Mouse (Mus musculus) liver, embryonic 14.5 days (tissue): ENCODE measurements at regions not wholly inside any gene's neighbourhood (a gene's known extent, or its start where the extent isn't known, plus 50 kb on each side); places are given as distances from the start of the nearest gene placed in this dataset.

Source experiments
- ATAC-seq: fragments of 200-750 bp; cut with Nextera tagmentation; 2 replicates; pipeline ENCODE4 v1.8.0; 2017; ENCODE audit warnings: moderate number of reproducible peaks, mild to moderate bottlenecking, moderate library complexity; ENCODE audit not compliant: insufficient read depth
- DNase-seq, 3 experiments: peaks; one replicate each; pipeline ENCODE4 v3.0.0-alpha.2; 2012 to 2013; ENCODE audit warnings: low read depth in 3 of 3, low spot score in 3 of 3
- H3K27ac ChIP-seq: fragments of 300-500 bp; sonication (generic); 2 replicates; pipeline ENCODE4 v1.5.1; 2014; ENCODE audit warnings: moderate library complexity, mild to moderate bottlenecking, control low read depth, inconsistent platforms
- H3K27me3 ChIP-seq: fragments of 300-500 bp; sonication (generic); 2 replicates; pipeline ENCODE4 v1.6.1; 2014; ENCODE audit warnings: mild to moderate bottlenecking, low read length, moderate library complexity; ENCODE audit not compliant: control insufficient read depth, insufficient read depth
- H3K36me3 ChIP-seq: fragments of 300-500 bp; sonication (generic); replicated peaks from 2 replicates; pipeline ENCODE4 v1.6.1; 2014; ENCODE audit warnings: low read depth; ENCODE audit not compliant: control insufficient read depth, insufficient read depth
- H3K4me1 ChIP-seq, 2 experiments: fragments of 200-500 bp in 1 of 2; fragments of 300-500 bp in 1 of 2; sonication (generic) in 1 of 2; replicated peaks; 2 replicates each; pipeline ENCODE4 v1.6.1; 2012 to 2014; ENCODE audit warnings: antibody characterized with exemption in 1 of 2, inconsistent platforms in 1 of 2, low read length in 1 of 2; ENCODE audit not compliant: control insufficient read depth in 2 of 2, insufficient read depth in 2 of 2
- H3K4me2 ChIP-seq: fragments of 300-500 bp; sonication (generic); 2 replicates; pipeline ENCODE4 v1.6.1; 2014; ENCODE audit warnings: low read depth, mild to moderate bottlenecking, control low read depth, moderate library complexity
- H3K4me3 ChIP-seq, 2 experiments: fragments of 200-500 bp in 1 of 2; fragments of 300-500 bp in 1 of 2; sonication (generic) in 1 of 2; 2 replicates each; pipeline ENCODE4 v1.5.1; 2012 to 2014; ENCODE audit warnings: low read depth in 2 of 2, low read length in 2 of 2, mild to moderate bottlenecking in 2 of 2, control low read depth in 1 of 2, inconsistent platforms in 1 of 2, moderate library complexity in 1 of 2; ENCODE audit not compliant: insufficient read depth in 1 of 2
- H3K9ac ChIP-seq: fragments of 300-500 bp; sonication (generic); replicated peaks from 2 replicates; pipeline ENCODE4 v1.6.1; 2014; ENCODE audit warnings: mild to moderate bottlenecking, control low read depth, moderate library complexity
- H3K9me3 ChIP-seq: fragments of 300-500 bp; sonication (generic); 2 replicates; pipeline ENCODE4 v1.6.1; 2016; ENCODE audit warnings: low read length, mixed read lengths; ENCODE audit not compliant: control insufficient read depth
- CTCF ChIP-seq: IDR thresholded peaks from 2 replicates; pipeline ENCODE4 v1.5.1; 2016; ENCODE audit warnings: antibody characterized with exemption, low read depth, control low read depth
- EP300 ChIP-seq: IDR thresholded peaks from 2 replicates; pipeline ENCODE4 v1.6.1; 2016; ENCODE audit warnings: antibody characterized with exemption, low read depth
- WGBS: fragments of 180-500 bp; shearing (Covaris S2); extraction: QIAGEN DNeasy Blood & Tissue Kit; methylation state at CpG from one replicate; pipeline ENCODE4 v1.1.7; 2014; ENCODE audit not compliant: insufficient replicate concordance; 5-methylcytosine and 5-hydroxymethylcytosine counted together

DNA sequence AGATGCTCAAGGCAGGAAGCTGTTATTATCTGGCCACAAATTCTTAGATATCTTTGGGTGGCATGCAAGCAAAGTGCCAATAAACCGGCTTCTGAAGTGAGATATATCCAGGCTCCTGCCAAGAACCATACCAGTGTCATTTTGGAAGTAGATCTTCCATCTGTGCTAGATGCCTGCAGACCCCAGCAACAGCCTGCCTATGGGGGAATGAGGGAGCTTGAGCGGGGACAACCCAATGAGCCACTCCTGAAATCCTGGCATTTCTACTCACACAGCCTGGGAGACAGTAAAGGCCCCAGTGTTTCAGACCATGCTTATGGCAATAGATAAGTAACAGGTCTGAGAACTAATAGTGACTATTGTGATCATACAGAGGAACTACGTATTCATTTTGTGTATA, 109.3 kb upstream of the Smad1 start:
- TF ChIP-seq CTCF (no peak), EP300 (no peak)
- H3K4me3 ChIP-seq = no peak overlapping the region
- H3K4me1 ChIP-seq = no peaks in the 10 kb centered on the region
- no peak overlapping the region for H3K9ac ChIP-seq
- no peaks in the 10 kb centered on the region for H3K9me3 ChIP-seq
- H3K27ac ChIP-seq = no peak overlapping the region
- H3K4me2 ChIP-seq = no peak overlapping the region
- H3K36me3 ChIP-seq = no peaks in the 10 kb centered on the region
- ATAC-seq = no peak
- 62% methylated on average over 3 of the region's 3 CpGs for WGBS
- no peak for DNase-seq
- no peaks in the 10 kb centered on the region for H3K27me3 ChIP-seq

DNA sequence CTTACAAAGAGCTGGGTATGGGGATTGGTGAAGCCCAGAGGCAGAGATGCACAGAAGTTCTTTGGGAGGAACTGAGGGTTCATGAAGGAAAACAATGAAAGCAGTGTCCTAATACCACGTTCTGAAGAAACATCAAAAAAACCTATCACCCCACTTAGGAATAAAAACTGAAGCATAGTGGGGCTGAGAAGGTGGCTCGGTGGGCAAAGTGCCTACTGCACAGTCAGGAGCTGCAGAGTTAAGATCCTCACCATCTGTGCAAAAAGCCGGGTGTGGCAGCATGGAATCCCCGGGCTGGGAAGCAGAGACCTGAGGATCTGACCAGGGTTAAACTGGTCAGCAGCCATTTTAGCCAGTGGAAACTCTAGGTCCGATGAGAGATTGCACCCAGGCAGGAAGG, 106.1 kb upstream of the Smad1 start:
- no peaks in the 10 kb centered on the region for H3K27me3 ChIP-seq
- WGBS = 54% methylated on average over 5 of the region's 5 CpGs
- H3K9ac ChIP-seq = no peak overlapping the region
- TF ChIP-seq CTCF (no peak), EP300 (no peak)
- H3K4me3 ChIP-seq = no peak overlapping the region
- H3K36me3 ChIP-seq = no peaks in the 10 kb centered on the region
- no peaks in the 10 kb centered on the region for H3K9me3 ChIP-seq
- H3K4me2 ChIP-seq = no peak overlapping the region
- no peaks in the 10 kb centered on the region for H3K4me1 ChIP-seq
- no peak for DNase-seq
- H3K27ac ChIP-seq = no peak overlapping the region
- no peak for ATAC-seq

DNA sequence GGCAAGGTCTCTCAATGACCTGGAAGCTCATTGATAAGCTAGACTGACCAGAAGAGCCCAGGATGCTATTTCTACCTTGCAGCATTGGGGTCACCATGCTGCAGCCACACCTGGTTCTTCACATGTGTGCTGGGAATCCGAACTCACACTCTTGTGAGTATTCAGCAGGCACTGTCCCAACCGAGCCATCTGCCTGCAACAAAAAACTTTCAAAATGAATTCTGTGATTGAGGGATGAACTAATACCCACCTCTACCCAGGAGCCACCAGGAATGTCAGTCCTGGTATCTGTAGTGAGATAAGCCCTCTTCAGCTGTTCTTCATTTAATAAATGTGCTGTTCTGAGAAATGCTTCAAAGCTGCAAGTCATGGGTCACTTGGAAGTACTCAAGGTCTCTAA, 104.6 kb upstream of the Smad1 start:
- no peak overlapping the region for H3K9ac ChIP-seq
- DNase-seq (no peak), ATAC-seq (no peak)
- no peaks in the 10 kb centered on the region for H3K27me3 ChIP-seq
- 57% methylated on average over 2 of the region's 2 CpGs for WGBS
- H3K4me1 ChIP-seq = no peaks in the 10 kb centered on the region
- no peak overlapping the region for H3K4me2 ChIP-seq
- no peak overlapping the region for H3K4me3 ChIP-seq
- TF ChIP-seq EP300 (no peak), CTCF (no peak)
- no peak overlapping the region for H3K27ac ChIP-seq
- H3K9me3 ChIP-seq = no peaks in the 10 kb centered on the region
- no peaks in the 10 kb centered on the region for H3K36me3 ChIP-seq

DNA sequence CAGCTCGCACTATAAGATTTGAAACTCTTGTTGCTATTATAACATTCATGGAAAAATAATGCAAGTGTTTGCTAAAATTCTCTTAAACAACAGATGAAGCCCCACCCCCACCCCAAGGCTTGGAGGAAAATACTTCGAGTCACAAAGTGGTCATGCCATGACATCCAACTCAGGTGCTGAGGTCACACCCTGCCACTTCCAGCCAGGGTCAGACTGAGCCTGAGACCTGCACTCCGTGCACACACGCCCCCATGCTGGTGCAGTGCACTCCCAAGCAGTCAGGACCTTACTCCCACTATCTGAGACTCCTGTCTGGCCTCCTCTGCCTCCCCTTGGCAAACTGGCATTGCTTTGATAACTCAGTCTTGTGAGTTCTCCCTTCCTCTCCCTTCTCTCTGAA, 102.7 kb upstream of the Smad1 start:
- Histone ChIP-seq H3K4me1 (no peaks in the 10 kb centered on the region), H3K9me3 (no peaks in the 10 kb centered on the region), H3K4me3 (no peak overlapping the region), H3K36me3 (no peaks in the 10 kb centered on the region), H3K27me3 (no peaks in the 10 kb centered on the region), H3K27ac (no peak overlapping the region), H3K9ac (no peak overlapping the region), H3K4me2 (no peak overlapping the region)
- WGBS = 49% methylated on average over 4 of the region's 4 CpGs
- TF ChIP-seq CTCF (no peak), EP300 (no peak)
- DNase-seq = no peak
- no peak for ATAC-seq

DNA sequence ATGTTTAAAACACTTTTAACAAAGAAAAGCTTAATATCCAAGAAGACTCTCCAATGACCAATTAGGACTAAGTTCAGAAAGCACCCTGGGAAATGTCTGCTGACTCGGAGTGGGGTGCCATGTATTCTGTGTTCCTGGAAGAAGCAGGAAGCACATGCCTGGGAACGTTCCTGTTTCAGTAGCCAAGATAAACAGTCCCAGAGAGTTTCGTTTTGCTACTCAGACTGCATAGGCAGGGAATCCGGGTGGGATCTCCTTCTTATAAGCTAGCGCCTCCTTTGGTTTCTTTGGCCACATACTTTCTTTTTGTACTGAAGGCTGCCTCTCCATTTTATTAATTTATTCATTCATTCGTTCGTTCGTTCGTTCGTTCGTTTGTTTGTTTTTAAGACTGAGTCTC, 101.9 kb upstream of the Smad1 start:
- Histone ChIP-seq H3K4me3 (no peak overlapping the region), H3K4me2 (no peak overlapping the region), H3K9ac (no peak overlapping the region), H3K9me3 (no peaks in the 10 kb centered on the region), H3K27ac (no peak overlapping the region), H3K36me3 (no peaks in the 10 kb centered on the region), H3K27me3 (no peaks in the 10 kb centered on the region), H3K4me1 (no peaks in the 10 kb centered on the region)
- no peak for DNase-seq
- WGBS = 62% methylated on average over 11 of the region's 11 CpGs
- no peak for ATAC-seq
- TF ChIP-seq EP300 = no peak
- TF ChIP-seq CTCF = no peak
